Mouse (Mus musculus): ENCODE data around the gene Myh10.

- TF ChIP-seq CTCF (IDR thresholded peaks at IDR 0.05; ENCODE audit: low read depth) (no peak), EP300 (IDR thresholded peaks at IDR 0.05; ENCODE audit: low read depth) (no peak)
These were observed 16.1 kb upstream of the Myh10 start for GRCm38 (mm10) chr11:68675274-68675673.

All from liver, embryonic 14.5 days (tissue).